Mouse (Mus musculus): ENCODE results near the gene Pomp.

DNA sequence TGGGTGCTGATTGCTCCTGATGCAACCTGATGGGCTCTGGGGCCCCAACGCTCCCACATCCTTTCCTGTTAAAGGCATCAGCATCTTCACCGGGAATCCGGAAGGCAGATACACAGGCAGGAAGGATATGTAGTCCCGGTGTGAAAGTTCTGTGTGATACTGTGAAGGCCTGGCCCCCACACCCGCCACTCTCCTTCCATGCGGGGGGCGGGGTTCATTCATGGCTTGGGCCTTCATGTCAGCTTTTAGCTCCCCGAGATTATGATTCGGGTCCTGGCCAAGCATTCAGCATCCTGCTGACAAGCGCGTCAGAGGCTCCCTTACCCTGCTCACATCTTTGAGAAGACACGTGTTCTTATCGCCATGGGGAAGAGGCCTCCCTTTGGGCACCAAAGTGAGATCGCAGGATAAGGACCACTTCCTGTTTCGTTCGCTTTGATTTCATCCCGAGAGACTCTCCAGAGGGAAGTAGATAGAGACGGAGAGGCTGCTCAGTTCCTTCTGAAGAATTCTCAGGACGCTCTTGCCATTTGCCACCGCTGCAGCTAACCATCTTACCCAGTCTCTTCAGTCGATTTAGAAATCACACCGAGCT, 34.8 kb upstream of the Pomp start:
- TF ChIP-seq CTCF (IDR thresholded peaks at IDR 0.05; ENCODE audit: borderline replicate concordance, control insufficient read depth, extremely low read depth, insufficient read depth, low read length, poor library complexity) (no peak), POLR2A (IDR thresholded peaks at IDR 0.05; ENCODE audit: control insufficient read depth, extremely low read depth, insufficient read depth, low read length, poor library complexity) (no peak)

Data from thymus, adult 2 months (tissue).